Mouse (Mus musculus) G1E (cell line): ENCODE data around the gene Zfp597.

Experiments used
- CTCF ChIP-seq: IDR thresholded peaks from 2 replicates; pipeline ENCODE4 v1.5.1; 2012; ENCODE audit warnings: low read depth, low read length, inconsistent platforms, mixed read lengths
- TAL1 ChIP-seq: conservative IDR thresholded peaks from 2 replicates; pipeline ENCODE4 v1.6.1; 2012; ENCODE audit warnings: low read depth, low read length, inconsistent platforms, mixed read lengths

DNA sequence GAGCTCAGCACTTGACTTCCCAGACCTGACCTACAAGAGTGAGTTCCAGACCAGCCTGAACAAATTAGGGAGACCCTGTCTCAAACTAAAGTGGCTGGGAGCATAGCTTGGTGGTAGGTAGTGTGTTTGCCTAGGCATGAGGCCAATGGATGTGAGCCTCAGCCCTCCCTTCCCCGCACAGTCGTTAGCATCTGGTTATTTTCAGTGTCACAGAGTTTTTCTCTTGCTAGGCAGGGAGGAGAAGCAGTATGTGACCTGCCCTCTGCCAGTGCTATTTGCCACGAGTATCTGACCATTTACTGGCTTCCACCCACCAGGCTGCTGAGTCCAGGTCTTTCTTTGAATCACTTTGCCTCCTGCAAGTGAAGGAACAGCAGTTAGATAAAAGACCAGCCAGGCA, 9.4 kb upstream of the Zfp597 start:
- TF ChIP-seq CTCF = no peak
- TF ChIP-seq TAL1 = no peak
